Mouse (Mus musculus) heart, embryonic 10.5 days (tissue): ENCODE data around the gene Ccdc146. TPM values are rescaled to one million over a fixed set of nuclear protein-coding genes. Genes with fewer than 3 reads are reported as not detected.

ENCODE experiments used
- DNase-seq: peaks from one replicate; pipeline ENCODE4 v3.0.0-alpha.2; 2017; ENCODE audit warnings: low spot score
- H3K27ac ChIP-seq: fragments of 300-500 bp; sonication (generic); 2 replicates; pipeline ENCODE4 v1.5.1; 2016; ENCODE audit warnings: mild to moderate bottlenecking
- H3K27me3 ChIP-seq: fragments of 300-500 bp; sonication (generic); 2 replicates; pipeline ENCODE4 v1.6.1; 2016; ENCODE audit warnings: mild to moderate bottlenecking; ENCODE audit not compliant: poor library complexity, insufficient read depth, severe bottlenecking
- H3K36me3 ChIP-seq: fragments of 300-500 bp; sonication (generic); 2 replicates; pipeline ENCODE4 v1.6.1; 2016; ENCODE audit warnings: mild to moderate bottlenecking, moderate library complexity
- H3K4me1 ChIP-seq: fragments of 300-500 bp; sonication (generic); 2 replicates; pipeline ENCODE4 v1.6.1; 2016; ENCODE audit warnings: mild to moderate bottlenecking
- H3K4me3 ChIP-seq: fragments of 300-500 bp; sonication (generic); 2 replicates; pipeline ENCODE4 v1.5.1; 2016; ENCODE audit warnings: mild to moderate bottlenecking, moderate library complexity
- H3K9me3 ChIP-seq: fragments of 300-500 bp; sonication (generic); 2 replicates; pipeline ENCODE4 v1.6.1; 2016; ENCODE audit warnings: mild to moderate bottlenecking, moderate library complexity
- WGBS: fragments of 180-500 bp; shearing (Covaris S2); methylation state at CpG from one replicate; pipeline ENCODE4 v1.1.7; 2016; 5-methylcytosine and 5-hydroxymethylcytosine counted together
- polyA plus RNA-seq: library from polyadenylated mRNA; unstranded; fragments of >200 nt; fragmentation: Nextera tagmentation; extraction: Ambion mirVana; gene quantifications from 2 replicates; pipeline ENCODE4 v1.2.1, GENCODE M21; 2016

Ccdc146 gene
- polyA plus RNA-seq, 1 experiment from 2014 or later: 1.3 TPM

GRCm38 (mm10) chr5:21414116-21414820 lies 10.2 kb downstream of the Ccdc146 start:
- H3K9me3 ChIP-seq: no peaks in the 10 kb centered on the region
- no peak for DNase-seq
- H3K4me3 ChIP-seq: no peak overlapping the region
- H3K27ac ChIP-seq: no peak overlapping the region
- H3K4me1 ChIP-seq: peaks cover 5% of the 10 kb centered on the region; the same call in 1 of the 2 replicates
- H3K27me3 ChIP-seq: no peaks in the 10 kb centered on the region
- 62% methylated on average over 1 of the region's 1 CpGs for WGBS
- no peaks in the 10 kb centered on the region for H3K36me3 ChIP-seq

GRCm38 (mm10) chr5:21413322-21413721 lies 11.2 kb downstream of the Ccdc146 start:
- Histone ChIP-seq H3K27ac (no peak overlapping the region), H3K4me3 (no peak overlapping the region), H3K27me3 (no peaks in the 10 kb centered on the region), H3K9me3 (no peaks in the 10 kb centered on the region), H3K36me3 (no peaks in the 10 kb centered on the region), H3K4me1 (peaks cover 5% of the 10 kb centered on the region; the same call in 1 of the 2 replicates)
- WGBS: 86% methylated on average over 3 of the region's 3 CpGs
- no peak for DNase-seq

- no peaks in the 10 kb centered on the region for H3K36me3 ChIP-seq
- WGBS: 79% methylated on average over 5 of the region's 5 CpGs
- DNase-seq: no peak
Observed at GRCm38 (mm10) chr5:21412056-21412455, 12.4 kb downstream of the Ccdc146 start.

GRCm38 (mm10) chr5:21411261-21411666 lies 13.2 kb downstream of the Ccdc146 start:
- peaks cover 5% of the 10 kb centered on the region; the same call in 1 of the 2 replicates for H3K4me1 ChIP-seq
- H3K4me3 ChIP-seq: no peak overlapping the region
- H3K36me3 ChIP-seq: no peaks in the 10 kb centered on the region
- H3K9me3 ChIP-seq: no peaks in the 10 kb centered on the region
- H3K27me3 ChIP-seq: no peaks in the 10 kb centered on the region
- DNase-seq: no peak
- no peak overlapping the region for H3K27ac ChIP-seq
- WGBS: 44% methylated on average over 5 of the region's 5 CpGs

More at GRCm38 (mm10) chr5:21412056-21412455, 12.4 kb downstream of the Ccdc146 start:
- no peak overlapping the region for H3K27ac ChIP-seq
- H3K9me3 ChIP-seq: no peaks in the 10 kb centered on the region
- no peaks in the 10 kb centered on the region for H3K27me3 ChIP-seq
- H3K4me3 ChIP-seq: no peak overlapping the region
- peaks cover 5% of the 10 kb centered on the region; the same call in 1 of the 2 replicates for H3K4me1 ChIP-seq

GRCm38 (mm10) chr5:21395205-21395840 lies 29.2 kb downstream of the Ccdc146 start:
- DNase-seq: no peak
- H3K27ac ChIP-seq: peak overlapping the region; percentile 71; the same call in 1 of the 2 replicates
- no peak overlapping the region for H3K4me3 ChIP-seq

GRCm38 (mm10) chr5:21394562-21394961 lies 29.9 kb downstream of the Ccdc146 start:
- Histone ChIP-seq H3K9me3 (no peaks in the 10 kb centered on the region), H3K36me3 (no peaks in the 10 kb centered on the region), H3K4me1 (peaks cover 20% of the 10 kb centered on the region), H3K4me3 (no peak overlapping the region), H3K27me3 (no peaks in the 10 kb centered on the region), H3K27ac (peak overlapping the region; percentile 70)
- WGBS: 84% methylated on average over 2 of the region's 2 CpGs
- no peak for DNase-seq

More at GRCm38 (mm10) chr5:21395205-21395840, 29.2 kb downstream of the Ccdc146 start:
- Histone ChIP-seq H3K9me3 (no peaks in the 10 kb centered on the region), H3K4me1 (peaks cover 20% of the 10 kb centered on the region), H3K27me3 (no peaks in the 10 kb centered on the region), H3K36me3 (no peaks in the 10 kb centered on the region)
- 39% methylated on average over 7 of the region's 7 CpGs for WGBS

- Histone ChIP-seq H3K4me1 (peaks cover 20% of the 10 kb centered on the region), H3K27me3 (no peaks in the 10 kb centered on the region), H3K9me3 (no peaks in the 10 kb centered on the region), H3K4me3 (no peak overlapping the region), H3K27ac (no peak overlapping the region), H3K36me3 (no peaks in the 10 kb centered on the region)
- WGBS: 53% methylated on average over 12 of the region's 13 CpGs
- DNase-seq: no peak
Observed at GRCm38 (mm10) chr5:21391616-21392384, 32.7 kb downstream of the Ccdc146 start.

- peaks cover 14% of the 10 kb centered on the region for H3K4me1 ChIP-seq
- H3K9me3 ChIP-seq: no peaks in the 10 kb centered on the region
- no peak for DNase-seq
- WGBS: 77% methylated on average over 4 of the region's 4 CpGs
- no peaks in the 10 kb centered on the region for H3K36me3 ChIP-seq
- no peak overlapping the region for H3K27ac ChIP-seq
- H3K4me3 ChIP-seq: no peak overlapping the region
- no peaks in the 10 kb centered on the region for H3K27me3 ChIP-seq
Observed at GRCm38 (mm10) chr5:21388855-21389254, 35.6 kb downstream of the Ccdc146 start.

GRCm38 (mm10) chr5:21387340-21387739 lies 37.1 kb downstream of the Ccdc146 start:
- H3K4me3 ChIP-seq: no peak overlapping the region
- peaks cover 29% of the 10 kb centered on the region for H3K4me1 ChIP-seq
- DNase-seq: no peak
- H3K27me3 ChIP-seq: no peaks in the 10 kb centered on the region
- no peaks in the 10 kb centered on the region for H3K36me3 ChIP-seq
- no peaks in the 10 kb centered on the region for H3K9me3 ChIP-seq
- no peak overlapping the region for H3K27ac ChIP-seq

GRCm38 (mm10) chr5:21386432-21386831 lies 38.0 kb downstream of the Ccdc146 start:
- no peak for DNase-seq
- H3K36me3 ChIP-seq: no peaks in the 10 kb centered on the region
- no peaks in the 10 kb centered on the region for H3K27me3 ChIP-seq
- no peaks in the 10 kb centered on the region for H3K9me3 ChIP-seq
- H3K27ac ChIP-seq: no peak overlapping the region
- no peak overlapping the region for H3K4me3 ChIP-seq
- WGBS: 77% methylated on average over 4 of the region's 4 CpGs
- H3K4me1 ChIP-seq: peaks cover 23% of the 10 kb centered on the region

- Histone ChIP-seq H3K36me3 (no peaks in the 10 kb centered on the region), H3K4me1 (peaks cover 23% of the 10 kb centered on the region), H3K27ac (no peak overlapping the region), H3K4me3 (no peak overlapping the region), H3K9me3 (no peaks in the 10 kb centered on the region), H3K27me3 (no peaks in the 10 kb centered on the region)
- WGBS: 90% methylated on average over 9 of the region's 9 CpGs
- DNase-seq: no peak
Observed at GRCm38 (mm10) chr5:21384976-21385375, 39.5 kb downstream of the Ccdc146 start.

GRCm38 (mm10) chr5:21384252-21384960 lies 40.1 kb downstream of the Ccdc146 start:
- H3K27me3 ChIP-seq: no peaks in the 10 kb centered on the region

More at GRCm38 (mm10) chr5:21384252-21384960, 40.1 kb downstream of the Ccdc146 start:
- WGBS: 78% methylated on average over 13 of the region's 13 CpGs
- H3K9me3 ChIP-seq: no peaks in the 10 kb centered on the region
- H3K4me1 ChIP-seq: peaks cover 25% of the 10 kb centered on the region
- H3K4me3 ChIP-seq: no peak overlapping the region
- H3K27ac ChIP-seq: 0 out of 2 replicates have a peak overlapping the region, but pooled peaks have one; percentile 78
- no peaks in the 10 kb centered on the region for H3K36me3 ChIP-seq
- DNase-seq: no peak
